Mouse (Mus musculus) ES-Bruce4 (cell line): Measurements from ENCODE around the gene Bag6. TPM values are rescaled to one million over a fixed set of nuclear protein-coding genes. Genes with fewer than 3 reads are reported as not detected.

ENCODE experiments used
- H3K27ac ChIP-seq: 2 replicates; pipeline ENCODE4 v1.5.1; 2012; ENCODE audit warnings: low read length, inconsistent platforms; ENCODE audit not compliant: insufficient read depth
- H3K27me3 ChIP-seq: 2 replicates; pipeline ENCODE4 v1.6.1; 2012; ENCODE audit warnings: mild to moderate bottlenecking, low read length, inconsistent platforms; ENCODE audit not compliant: control insufficient read depth, poor library complexity, insufficient read depth, severe bottlenecking
- H3K36me3 ChIP-seq: 2 replicates; pipeline ENCODE4 v1.6.1; 2012; ENCODE audit warnings: inconsistent platforms, mild to moderate bottlenecking, low read length, moderate library complexity; ENCODE audit not compliant: control insufficient read depth, poor library complexity, insufficient read depth, severe bottlenecking
- H3K4me1 ChIP-seq: one replicate; pipeline ENCODE4 v1.8.1; 2011; ENCODE audit warnings: low read length; ENCODE audit not compliant: control insufficient read depth, insufficient read depth
- H3K4me3 ChIP-seq: 2 replicates; pipeline ENCODE4 v1.5.1; 2011; ENCODE audit warnings: low read depth, mild to moderate bottlenecking, low read length
- H3K9ac ChIP-seq: 2 replicates; pipeline ENCODE4 v1.6.1; 2012; ENCODE audit warnings: low read depth, mild to moderate bottlenecking, inconsistent platforms; ENCODE audit not compliant: poor library complexity, severe bottlenecking
- H3K9me3 ChIP-seq: replicated peaks from 2 replicates; pipeline ENCODE4 v1.6.1; 2012; ENCODE audit warnings: mild to moderate bottlenecking, low read length, inconsistent platforms; ENCODE audit not compliant: control insufficient read depth, poor library complexity, insufficient read depth, severe bottlenecking
- CTCF ChIP-seq: IDR thresholded peaks from one replicate; pipeline ENCODE4 v1.8.1; 2011; ENCODE audit warnings: low read depth, low read length
- EP300 ChIP-seq: IDR thresholded peaks from 2 replicates; pipeline ENCODE4 v1.6.1; 2011; ENCODE audit warnings: low read depth, low read length; ENCODE audit not compliant: insufficient read depth
- POLR2A ChIP-seq: IDR thresholded peaks from one replicate; pipeline ENCODE4 v1.8.1; 2011; ENCODE audit warnings: low read length; ENCODE audit not compliant: insufficient read depth
- polyA plus RNA-seq: library from polyadenylated mRNA; stranded (reverse); fragments of >200 nt; gene quantifications from 2 replicates; pipeline ENCODE4 v1.2.4, GENCODE M21; 2011; ENCODE audit warnings: low read depth; ENCODE audit not compliant: missing spikeins, insufficient read depth, insufficient read length

Gene Bag6
- polyA plus RNA-seq, 1 experiment = 231 TPM

DNA sequence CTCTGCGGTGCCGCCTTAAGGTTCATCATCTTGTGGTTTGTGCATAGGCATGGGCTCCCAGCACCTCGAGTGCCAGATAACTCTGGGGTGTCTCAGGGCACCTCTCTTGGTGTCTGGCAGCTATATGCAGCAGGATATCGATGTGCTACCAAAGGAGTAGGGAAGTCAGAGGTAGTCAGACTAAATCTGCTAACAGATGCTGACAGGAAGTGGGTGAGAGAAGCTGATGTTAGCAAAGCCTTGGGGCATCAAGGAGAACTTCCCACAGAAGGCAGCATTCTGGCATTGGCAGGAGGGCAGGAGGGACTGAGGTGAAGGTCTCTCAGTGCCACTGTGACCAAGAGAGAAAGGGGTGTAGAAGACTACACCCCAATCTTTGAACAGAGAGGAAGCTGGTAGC is 55.1 kb downstream of the Bag6 start:
- no peak overlapping the region for H3K9ac ChIP-seq
- TF ChIP-seq EP300 = no peak
- TF ChIP-seq POLR2A = no peak
- TF ChIP-seq CTCF = no peak
- H3K4me1 ChIP-seq = no peaks in the 10 kb centered on the region
- H3K27me3 ChIP-seq = no peaks in the 10 kb centered on the region
- H3K9me3 ChIP-seq = no peaks in the 10 kb centered on the region
- H3K4me3 ChIP-seq = no peak overlapping the region
- H3K36me3 ChIP-seq = no peaks in the 10 kb centered on the region
- H3K27ac ChIP-seq = no peak overlapping the region

DNA sequence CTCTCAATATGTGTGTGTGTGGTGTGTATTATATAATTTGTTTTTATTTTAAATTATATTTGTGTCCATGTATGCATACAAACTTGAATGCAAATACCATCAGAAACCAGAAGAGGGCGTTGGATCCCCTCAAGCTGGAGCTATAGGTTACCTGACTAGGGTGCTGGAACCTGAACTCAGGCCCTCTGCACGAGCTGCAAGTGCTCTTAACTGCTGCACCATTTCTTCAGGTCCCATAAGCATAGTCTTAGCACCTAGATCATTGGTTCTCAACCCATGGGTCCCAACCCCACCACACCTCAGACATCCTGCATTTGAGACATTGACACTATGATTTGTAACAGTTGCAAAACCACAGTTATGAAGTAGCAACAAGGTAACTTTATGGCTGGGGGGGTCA is 56.7 kb downstream of the Bag6 start:
- Histone ChIP-seq H3K4me1 (no peaks in the 10 kb centered on the region), H3K9ac (no peak overlapping the region), H3K4me3 (no peak overlapping the region), H3K27ac (no peak overlapping the region), H3K9me3 (no peaks in the 10 kb centered on the region), H3K36me3 (no peaks in the 10 kb centered on the region), H3K27me3 (no peaks in the 10 kb centered on the region)
- TF ChIP-seq POLR2A (no peak), CTCF (peak; percentile 16)

DNA sequence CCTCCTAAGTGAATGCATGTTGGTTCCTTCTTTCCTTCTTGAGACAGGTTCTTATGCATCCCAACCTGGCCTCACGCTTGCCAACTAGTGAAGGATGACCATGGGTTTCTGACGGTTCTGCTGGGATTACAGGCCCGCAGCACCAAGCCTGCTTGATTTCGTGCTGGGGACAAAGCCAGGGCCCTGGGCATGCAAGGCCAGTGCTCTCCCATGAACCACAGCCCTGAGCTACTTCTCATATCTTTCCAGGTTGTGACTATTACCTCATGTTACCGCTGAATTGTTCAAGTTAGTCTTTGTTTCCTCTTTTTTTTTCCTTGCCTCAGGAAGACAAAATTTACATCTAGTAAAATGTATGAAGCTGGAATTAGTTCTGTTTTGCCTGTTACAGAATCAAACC is 57.9 kb downstream of the Bag6 start:
- Histone ChIP-seq H3K9ac (no peak overlapping the region), H3K27ac (no peak overlapping the region), H3K4me1 (no peaks in the 10 kb centered on the region), H3K36me3 (no peaks in the 10 kb centered on the region), H3K4me3 (no peak overlapping the region), H3K27me3 (no peaks in the 10 kb centered on the region), H3K9me3 (no peaks in the 10 kb centered on the region)
- TF ChIP-seq POLR2A (no peak), CTCF (no peak), EP300 (no peak)

DNA sequence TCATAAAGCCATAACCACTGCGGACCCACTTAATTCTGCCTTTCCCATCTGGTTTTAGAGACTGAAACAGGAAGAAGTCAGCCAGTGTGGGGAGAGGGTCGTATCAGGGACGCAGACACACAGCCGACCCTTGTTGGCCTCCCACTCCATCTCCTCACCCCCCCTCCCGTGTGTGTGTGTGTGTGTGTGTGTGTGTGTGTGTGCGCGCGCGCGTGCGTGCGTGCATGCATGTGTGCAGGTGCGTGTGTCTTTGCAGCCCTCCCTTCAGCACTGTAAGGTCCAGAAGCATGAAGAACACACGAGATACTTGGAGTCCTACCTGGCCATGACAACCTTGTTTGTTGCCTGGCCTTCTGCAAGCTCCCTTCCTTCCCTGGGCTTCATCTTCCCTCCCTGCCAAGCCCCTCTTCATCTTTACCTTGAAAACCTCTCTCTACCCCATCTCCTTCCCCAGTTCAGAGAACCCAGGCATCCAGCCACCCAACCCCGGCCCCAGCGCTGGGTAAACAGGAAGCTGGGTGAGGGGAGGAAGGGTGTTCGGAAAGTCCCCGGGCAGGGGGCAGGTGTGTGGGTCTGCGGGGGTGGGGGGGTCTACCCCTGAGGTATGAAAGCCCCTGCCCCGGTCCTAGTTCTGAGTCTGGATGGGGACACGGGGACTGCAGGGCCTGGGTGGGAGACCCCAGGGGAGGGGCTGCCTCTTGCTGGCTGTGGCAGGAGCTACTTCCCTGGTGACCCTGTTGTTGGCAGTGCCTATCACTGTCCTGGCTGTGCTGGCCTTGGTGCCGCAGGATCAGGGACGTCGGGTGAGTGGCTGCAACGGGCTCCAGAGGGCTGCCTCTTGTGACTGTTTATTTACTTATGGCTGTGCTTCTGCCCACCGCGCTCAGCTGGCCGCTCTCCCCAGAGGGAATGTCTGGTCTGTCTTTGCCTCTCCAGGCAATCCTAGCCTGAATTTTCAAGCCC is 59.2 kb downstream of the Bag6 start, which contains the start of gene Ltb:
Gene Ltb (plus strand): TSS at position 559 of the 963 bp plus-strand sequence.
- H3K27ac ChIP-seq = no peak within 1 kb of the TSS

DNA sequence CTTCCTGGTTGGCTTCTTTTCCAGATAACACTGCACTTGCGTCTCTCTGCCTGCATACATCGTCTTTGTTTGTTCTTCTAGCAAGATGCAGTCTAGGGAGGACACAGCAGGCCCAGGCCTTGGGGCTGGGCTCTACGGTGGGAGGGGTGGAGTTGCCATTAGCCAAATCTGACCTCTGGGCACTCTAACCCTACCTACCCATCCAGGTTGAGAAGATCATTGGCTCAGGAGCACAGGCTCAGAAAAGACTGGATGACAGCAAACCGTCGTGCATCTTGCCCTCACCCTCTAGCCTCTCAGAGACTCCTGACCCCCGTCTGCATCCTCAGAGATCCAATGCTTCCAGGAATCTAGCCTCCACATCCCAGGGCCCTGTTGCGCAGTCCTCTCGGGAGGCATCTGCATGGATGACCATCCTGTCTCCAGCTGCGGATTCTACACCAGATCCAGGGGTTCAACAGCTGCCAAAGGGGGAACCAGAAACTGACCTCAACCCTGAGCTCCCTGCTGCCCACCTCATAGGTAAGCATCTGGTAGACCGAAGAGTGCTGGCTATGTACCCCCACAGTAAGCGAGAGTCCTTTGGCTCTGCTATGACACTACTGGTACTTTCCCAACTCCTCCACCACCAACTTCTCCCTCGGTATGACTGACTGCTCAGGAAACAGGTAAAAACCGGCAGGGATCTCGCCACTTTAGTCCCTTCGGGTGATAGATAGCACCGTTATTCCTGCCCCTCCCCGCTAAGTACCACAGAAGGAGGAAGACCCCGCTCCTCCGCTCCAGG is 60.1 kb downstream of the Bag6 start:
- Histone ChIP-seq H3K27me3 (no peaks in the 10 kb centered on the region), H3K9ac (no peak overlapping the region), H3K9me3 (no peaks in the 10 kb centered on the region), H3K4me1 (no peaks in the 10 kb centered on the region), H3K27ac (no peak overlapping the region), H3K4me3 (peak overlapping the region; percentile 49), H3K36me3 (no peaks in the 10 kb centered on the region)
- TF ChIP-seq POLR2A (no peak), EP300 (no peak), CTCF (no peak)

More for the DNA sequence above, 59.2 kb downstream of the Bag6 start, which contains the start of gene Ltb:
- Histone ChIP-seq H3K27me3 (no peaks in the 10 kb centered on the region), H3K9ac (no peak within 1 kb of the TSS), H3K36me3 (no peaks in the 10 kb centered on the region), H3K4me1 (no peaks in the 10 kb centered on the region), H3K4me3 (peak within 1 kb of the TSS; percentile 49; the same call in 1 of the 2 replicates), H3K9me3 (no peaks in the 10 kb centered on the region)
- no peak for TF ChIP-seq POLR2A
- no peak for TF ChIP-seq CTCF
- no peak for TF ChIP-seq EP300
